Mouse (Mus musculus) heart, postnatal 10 days (tissue): ENCODE results near the gene Gm18336. TPM values are rescaled to one million over a fixed set of nuclear protein-coding genes. Genes with fewer than 3 reads are reported as not detected.
"Not testable (repeated sequence)": the region's sequence is repeated elsewhere in the genome, so short reads cannot be mapped to it uniquely, and the experiment has no call there.

Experiments used
- DNase-seq, 2 experiments: peaks; one replicate each; pipeline ENCODE4 v3.0.0; 2021
- intact Hi-C: fragments of 180-260 bp; cut with DNase I; formaldehyde crosslinking; loops from one replicate; pipeline ENCODE4 v1.15.1; 2025
- total RNA-seq, 2 experiments: library from RNA; stranded (reverse); gene quantifications; 2 replicates each; pipeline ENCODE4 v1.2.3; 2021

Gm18336 gene
- total RNA-seq = not detected

DNA sequence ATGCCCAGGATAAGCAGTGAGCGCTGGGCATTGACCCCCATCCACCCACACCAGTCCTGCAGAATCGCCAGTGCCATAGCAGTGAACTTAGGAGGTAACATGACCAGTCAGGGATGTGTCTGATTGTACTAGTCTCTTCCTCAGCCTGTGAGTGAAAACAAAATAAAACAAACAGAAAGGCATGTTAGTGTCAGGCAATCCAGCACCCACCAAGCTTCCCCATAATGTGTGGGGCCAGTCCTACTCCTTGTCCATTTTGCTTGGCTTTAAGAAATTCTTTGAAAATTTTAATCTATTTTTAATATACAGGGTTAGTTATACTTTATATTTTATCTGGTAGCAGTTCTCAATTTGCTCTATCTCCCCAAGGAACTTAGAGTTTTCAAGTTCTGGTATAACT lies at the start of gene Gm18336:
Gm18336 (minus strand) TSS at position 101 of the 400 bp plus-strand sequence.
- intact Hi-C loops, DNase-seq: not testable (repeated sequence)

DNA sequence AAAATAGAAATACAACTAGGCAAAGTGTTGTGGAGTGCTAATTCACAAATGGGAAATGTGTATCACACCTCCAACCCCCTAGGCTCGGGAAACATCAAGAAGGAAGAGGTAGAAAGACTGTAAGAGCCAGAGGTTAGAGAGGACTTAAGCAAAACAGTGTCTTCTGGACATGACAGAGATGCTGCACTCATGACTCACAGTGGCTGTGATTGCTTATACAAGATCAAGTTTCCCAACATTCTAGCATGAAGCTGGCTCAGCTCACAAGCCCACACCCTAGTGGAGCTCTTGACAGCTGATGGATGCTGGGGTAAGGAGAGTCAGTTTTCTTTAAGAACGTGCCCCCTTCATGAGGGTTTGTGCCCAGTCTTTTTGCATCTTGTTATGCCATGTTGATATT lies 42.9 kb upstream of the Gm18336 start:
- intact Hi-C loops = no loop called here
- DNase-seq = no peak

DNA sequence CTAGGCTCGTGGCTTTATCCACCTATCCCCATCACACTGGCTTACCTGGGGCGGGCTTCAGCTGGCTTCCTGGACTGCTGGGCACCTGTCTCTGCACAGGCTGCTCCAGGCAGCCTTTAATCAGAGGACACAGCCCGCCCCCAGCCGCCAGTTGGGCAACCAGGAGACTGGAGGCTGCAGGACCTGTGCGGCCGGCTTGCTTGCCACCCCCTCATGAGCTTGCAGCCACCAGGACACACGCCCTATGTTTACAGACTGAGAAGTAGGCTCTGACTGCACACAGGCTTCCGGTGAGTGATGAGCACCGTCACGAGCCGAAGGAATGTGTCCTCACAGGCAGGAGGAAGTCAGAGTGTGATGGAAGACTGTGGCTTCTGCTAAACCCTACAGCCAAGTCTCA lies 36.7 kb upstream of the Gm18336 start, which contains the start of gene Trex2:
Trex2 (minus strand) TSS at position 93 of the 400 bp plus-strand sequence.
- intact Hi-C loops = no loop called here
- no peak for DNase-seq

DNA sequence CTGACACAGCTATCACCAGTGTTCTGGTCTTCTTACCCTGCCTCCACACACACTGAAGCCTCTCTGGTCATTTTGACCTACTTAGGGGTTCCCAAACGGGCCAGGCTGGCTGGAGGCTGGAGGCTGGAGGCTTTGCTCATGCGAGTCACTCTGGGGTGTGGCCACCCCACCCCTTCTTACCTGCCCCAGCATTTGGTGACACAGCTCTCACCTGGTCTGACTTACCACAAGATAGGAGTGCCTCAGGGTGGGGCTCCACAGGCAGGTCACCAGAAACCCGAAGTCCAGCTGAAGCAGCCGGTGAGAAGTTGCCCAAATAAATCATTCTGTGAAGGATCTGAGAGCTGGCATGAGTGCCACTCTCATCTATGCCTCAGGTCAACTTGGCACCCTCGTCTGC lies 34.3 kb upstream of the Gm18336 start:
- DNase-seq = no peak
- intact Hi-C loops = loop anchor here (5.0 kb wide), 2 partner anchors 121 to 381 kb away; no protein-coding TSS in a partner anchor

DNA sequence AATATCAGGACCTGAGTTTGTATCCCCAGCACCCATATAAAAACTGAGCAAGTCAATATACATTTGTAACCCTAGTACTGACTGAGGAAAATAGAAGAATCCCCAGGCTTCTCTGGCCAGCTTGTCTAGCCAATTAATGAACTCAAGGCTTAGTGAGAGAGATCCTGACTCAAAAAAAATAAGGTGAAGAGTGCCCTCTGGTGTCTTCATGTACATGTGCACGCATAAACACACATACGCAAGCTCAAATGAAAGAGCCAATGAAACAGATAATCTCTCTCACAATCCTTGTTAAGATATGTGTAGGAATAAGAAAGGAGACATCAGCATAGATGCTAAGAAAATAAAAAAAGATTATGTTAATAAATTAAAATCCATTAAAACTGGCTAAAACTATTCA lies 31.5 kb upstream of the Gm18336 start:
- DNase-seq = peak in 1 of 2 experiments; percentile 2
- intact Hi-C loops = loop anchor here (5.0 kb wide), 2 partner anchors 118 to 378 kb away; no protein-coding TSS in a partner anchor

DNA sequence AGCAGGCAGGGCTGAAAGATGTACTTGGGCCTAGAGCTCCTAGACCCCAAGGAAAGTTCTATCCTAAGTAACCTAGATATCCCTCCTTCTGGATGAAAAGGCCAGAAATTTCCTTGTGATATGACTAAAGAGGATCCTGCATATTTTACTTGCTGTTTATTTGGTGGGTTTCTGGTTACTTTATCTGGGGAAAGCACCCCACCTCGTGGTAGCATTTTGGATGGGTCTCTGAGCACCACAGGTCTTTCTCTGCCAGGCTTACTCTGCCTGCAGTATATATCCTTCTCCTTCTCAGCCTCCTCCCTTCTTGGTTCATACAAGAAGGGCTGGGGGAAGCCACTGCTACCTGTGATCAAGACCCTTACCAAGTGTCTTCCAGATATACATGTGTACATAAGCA lies 14.2 kb upstream of the Gm18336 start:
- intact Hi-C loops = no loop called here

DNA sequence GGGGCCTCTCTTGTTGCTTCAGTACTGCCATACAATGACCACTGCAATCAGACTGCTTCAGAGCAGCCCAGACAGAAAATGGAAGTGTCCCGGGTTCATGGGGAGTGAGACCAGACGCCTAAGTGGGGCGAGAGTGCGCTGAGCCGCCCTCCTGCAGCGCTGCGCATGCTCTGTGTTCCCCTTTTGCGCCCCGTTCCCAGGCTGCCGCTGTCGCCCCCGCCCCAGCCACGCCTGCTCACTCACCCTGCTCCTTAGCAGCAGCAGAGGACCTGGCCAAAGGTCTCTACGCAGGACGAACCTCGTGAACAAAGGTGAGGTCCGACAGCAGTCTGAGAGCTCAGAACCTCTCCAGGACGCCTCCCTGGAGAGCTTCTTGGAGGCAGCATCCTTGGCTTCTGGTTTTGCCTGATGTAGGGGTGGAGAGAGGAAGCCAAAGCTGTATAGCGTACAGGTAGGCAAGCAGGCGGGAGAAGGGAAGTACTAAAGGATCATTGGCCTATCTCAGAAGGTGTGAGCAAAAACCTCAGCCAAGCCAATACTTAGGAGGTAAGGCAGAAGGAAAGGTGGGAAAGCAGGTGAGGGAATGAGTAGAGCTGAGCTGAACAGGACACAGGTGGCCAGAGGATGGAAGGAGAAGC lies 12.5 kb upstream of the Gm18336 start, which contains the start of gene Zfp92:
Zfp92 (plus strand) TSS at position 217 of the 638 bp plus-strand sequence.
- DNase-seq = no peak
- intact Hi-C loops = no loop called here

More for the DNA sequence above, 14.2 kb upstream of the Gm18336 start:
- no peak for DNase-seq

DNA sequence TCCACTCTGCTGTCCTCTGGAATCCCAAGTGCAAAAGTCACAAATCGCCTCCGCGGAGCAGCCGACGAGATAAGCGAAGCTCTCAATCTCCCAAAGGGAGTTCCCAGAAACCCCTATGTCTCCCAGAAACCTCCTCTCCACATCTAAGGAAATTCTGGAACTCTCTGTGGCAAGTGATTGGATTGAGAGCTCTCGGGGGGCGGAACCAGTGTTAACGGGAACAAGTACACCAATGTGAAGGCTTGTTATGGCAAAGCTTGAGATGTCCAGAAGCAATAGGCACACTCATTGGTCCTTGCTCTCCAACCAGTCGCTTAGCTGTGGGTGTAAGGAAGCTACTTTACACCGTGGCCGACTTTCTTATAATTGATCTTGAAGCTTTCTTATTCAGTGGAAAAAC lies 3.1 kb upstream of the Gm18336 start:
- DNase-seq = no peak
- intact Hi-C loops = no loop called here

DNA sequence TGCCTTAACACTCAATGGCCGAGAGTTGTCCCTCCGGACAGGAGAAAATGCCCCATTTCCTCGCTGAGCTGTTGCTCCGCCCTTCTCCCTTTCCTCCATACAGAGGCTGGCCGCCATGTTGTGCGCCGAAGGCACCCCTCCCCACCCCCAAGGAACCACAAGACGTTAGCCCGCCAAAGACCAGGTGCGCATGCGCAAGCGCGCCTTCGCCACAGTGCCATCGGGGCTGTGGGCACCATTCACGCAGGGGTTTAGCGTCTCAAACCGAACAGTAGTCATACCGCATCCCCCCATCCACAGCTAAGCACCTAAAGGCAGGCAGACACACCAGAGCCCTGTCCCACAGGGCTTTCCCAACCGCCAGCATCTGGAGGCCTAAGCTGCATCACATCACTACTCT lies 2.4 kb upstream of the Gm18336 start:
- intact Hi-C loops = no loop called here
- DNase-seq = no peak

DNA sequence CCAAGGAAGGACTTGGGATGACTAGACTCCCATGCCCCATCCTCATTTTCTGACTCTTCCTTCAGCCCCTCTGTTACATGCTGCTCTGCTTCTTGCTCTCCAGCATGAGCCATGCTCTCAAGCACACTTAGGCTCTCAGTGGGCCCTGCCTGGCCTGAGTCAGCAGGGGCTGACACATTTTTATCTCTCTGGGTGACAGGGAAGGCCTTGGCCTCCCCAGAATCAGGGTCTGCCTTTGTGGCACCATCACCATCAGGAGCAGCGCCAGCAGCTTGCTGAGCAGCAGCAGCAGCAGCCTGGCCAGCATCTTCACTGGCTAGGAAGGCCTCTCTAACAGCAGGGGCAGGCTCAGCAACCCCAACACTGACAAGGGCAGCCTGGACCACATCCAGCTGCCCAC lies 2.1 kb downstream of the Gm18336 start:
- intact Hi-C loops = no loop called here
- DNase-seq = no peak

DNA sequence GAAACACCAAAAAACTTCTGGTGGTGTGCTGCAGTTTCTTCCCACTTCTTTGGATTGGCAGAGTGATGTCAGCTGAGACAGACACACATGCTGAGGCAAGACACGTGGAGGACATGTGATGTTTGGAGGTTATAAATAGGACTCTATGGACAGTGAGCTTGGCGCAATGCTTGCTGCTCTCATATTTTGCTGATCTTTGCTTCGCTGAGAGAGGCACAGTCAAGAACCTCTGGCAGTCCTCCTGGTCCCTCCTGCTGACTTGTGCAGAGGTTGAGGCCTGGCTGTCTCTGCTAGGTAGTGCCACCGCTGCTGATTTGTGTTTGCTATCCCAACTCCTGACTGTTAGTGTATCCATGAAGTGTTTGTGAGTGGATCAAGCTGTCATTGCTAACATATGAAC lies 7.1 kb downstream of the Gm18336 start:
- intact Hi-C loops = no loop called here
- no peak for DNase-seq

DNA sequence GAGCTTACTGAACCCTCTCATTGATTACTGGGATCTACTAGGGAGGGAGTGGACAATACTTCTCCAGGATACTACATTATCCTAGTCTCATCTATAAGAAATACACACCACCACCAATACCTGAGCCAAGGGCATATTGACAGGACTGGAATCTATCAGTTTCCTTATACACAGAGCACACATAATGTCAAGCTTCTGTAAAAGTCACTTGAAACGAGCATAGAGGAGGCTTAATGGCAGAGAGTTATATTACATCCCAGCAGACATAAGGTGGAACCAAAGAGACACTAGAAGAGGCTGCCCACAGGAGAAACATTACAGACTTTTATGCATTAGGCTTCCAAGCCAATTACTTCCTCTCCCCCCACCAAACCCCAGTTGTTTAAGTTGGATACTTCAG lies 13.6 kb downstream of the Gm18336 start:
- intact Hi-C loops = no loop called here
- DNase-seq = no peak

DNA sequence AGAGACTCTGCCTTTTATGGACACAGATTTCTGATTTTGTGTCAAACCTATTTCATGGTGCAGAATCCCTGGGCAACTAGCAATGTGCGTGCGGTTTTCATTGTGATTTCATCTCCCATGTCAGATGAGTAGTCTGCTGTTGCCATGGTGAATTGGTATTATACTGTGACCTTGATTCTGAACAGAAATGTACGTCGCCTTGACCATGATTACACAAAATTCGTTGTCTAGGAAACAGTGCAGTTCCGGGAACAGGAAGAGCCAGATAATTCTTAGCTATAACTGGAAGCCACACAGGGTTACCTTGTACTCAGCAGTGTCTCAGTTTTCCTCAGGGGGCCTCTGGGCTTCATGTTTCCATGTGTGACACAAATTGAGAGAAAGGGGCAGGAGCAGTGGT lies 14.1 kb downstream of the Gm18336 start:
- no peak for DNase-seq
- intact Hi-C loops = no loop called here

DNA sequence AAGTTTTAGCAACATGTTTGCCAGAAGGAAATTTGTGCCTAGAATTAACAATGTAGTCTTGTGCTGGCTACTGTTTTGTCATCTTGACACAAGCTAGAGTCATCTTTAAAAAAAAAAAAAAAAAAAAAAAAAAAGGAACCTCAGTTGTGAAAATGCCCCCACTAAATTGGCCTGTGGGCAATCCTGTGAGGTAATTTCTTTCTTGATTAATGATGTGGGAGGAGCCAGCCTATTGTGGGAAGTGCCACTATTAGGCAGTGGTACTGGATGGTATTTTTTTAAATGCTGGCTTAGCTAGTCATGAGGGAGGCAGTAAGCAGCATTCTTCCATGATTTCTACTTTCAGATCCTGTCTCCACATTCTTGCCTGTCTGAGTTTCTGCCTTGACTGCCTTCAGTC lies 35.2 kb downstream of the Gm18336 start:
- intact Hi-C loops = no loop called here
- no peak for DNase-seq

DNA sequence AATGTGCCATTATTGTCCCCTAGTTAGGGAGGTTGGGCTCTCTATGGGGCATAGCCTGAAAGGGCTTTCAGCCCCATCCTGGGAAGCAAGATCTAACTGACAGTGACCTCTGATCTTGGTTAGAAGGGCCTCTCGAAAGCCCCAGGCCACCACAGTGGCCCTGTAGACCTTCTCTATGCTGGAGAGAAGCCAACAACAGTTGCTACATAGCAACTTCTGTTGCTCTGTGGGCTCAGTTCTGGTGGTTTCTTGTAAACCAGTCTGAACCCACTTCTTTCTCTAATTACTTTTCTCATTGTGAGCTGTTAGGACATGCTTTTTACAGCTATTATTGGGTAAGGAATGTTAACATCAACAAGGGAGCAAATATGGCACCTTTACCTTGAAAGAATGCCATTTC lies 41.8 kb downstream of the Gm18336 start:
- intact Hi-C loops = no loop called here

DNA sequence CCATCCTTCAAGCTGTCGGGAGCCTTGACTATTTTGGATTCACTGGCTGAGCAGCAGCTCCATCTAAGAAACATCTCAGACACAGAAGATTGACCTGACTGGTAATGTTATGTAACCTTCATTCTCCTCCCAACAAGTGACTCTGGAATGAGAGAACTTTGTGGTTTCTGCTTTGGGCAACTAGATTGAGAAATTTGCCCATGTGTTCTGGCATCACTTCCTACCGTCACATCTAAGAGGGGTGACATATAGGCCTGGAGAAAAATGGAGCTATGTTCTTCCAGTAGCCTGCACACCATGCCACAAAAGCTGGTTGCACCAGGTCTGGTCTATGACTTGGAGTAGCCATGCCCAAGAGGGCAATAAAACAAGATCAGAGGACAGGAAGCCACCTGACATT lies 42.4 kb downstream of the Gm18336 start:
- intact Hi-C loops = no loop called here
- no peak for DNase-seq

More for the DNA sequence above, 41.8 kb downstream of the Gm18336 start:
- DNase-seq = no peak

Other genes starting within 250 kb of the Gm18336 start
- gene Xlr5b, start 249.9 kb downstream of the Gm18336 start, total RNA-seq = not detected
- gene DXBay18, start 249.3 kb downstream of the Gm18336 start, total RNA-seq = not detected
- not detected for gene Spin2d, start 221.7 kb downstream of the Gm18336 start, total RNA-seq
- 1 to 10 TPM; 2.8 to 3.3 TPM for gene Xlr3b, start 206.5 kb downstream of the Gm18336 start, total RNA-seq
- 1 to 10 TPM in 1 of 2 experiments, under 1 TPM in 1; 0.77 to 1.2 TPM for gene Xlr4b, start 184.4 kb downstream of the Gm18336 start, total RNA-seq
- gene F8a, start 170.4 kb downstream of the Gm18336 start, total RNA-seq = 1 to 10 TPM; 5.8 to 7.3 TPM
- gene Xlr4c, start 155.6 kb downstream of the Gm18336 start, total RNA-seq = not detected
- not detected for gene Xlr3c, start 133.3 kb downstream of the Gm18336 start, total RNA-seq
- not detected for gene Xlr5a, start 105.8 kb downstream of the Gm18336 start, total RNA-seq
- gene Xlr5c, start 105.8 kb downstream of the Gm18336 start, total RNA-seq = not detected
- not detected for gene Gm45015, start 61.9 kb downstream of the Gm18336 start, total RNA-seq
- 1 to 10 TPM; 6.7 to 8.1 TPM for gene Zfp275, start 56.1 kb downstream of the Gm18336 start, total RNA-seq
- not detected for gene Zfp92, start 12.4 kb upstream of the Gm18336 start, total RNA-seq
- not detected for gene Trex2, start 36.6 kb upstream of the Gm18336 start, total RNA-seq
- 10 to 100 TPM; 14.5 to 16.3 TPM for gene Haus7, start 60.3 kb upstream of the Gm18336 start, total RNA-seq
- 100 to 1,000 TPM; 276 to 309 TPM for gene Bgn, start 84.9 kb upstream of the Gm18336 start, total RNA-seq
- gene Atp2b3, start 104.3 kb upstream of the Gm18336 start, total RNA-seq = under 1 TPM in 1 of 2 experiments, not detected in 1; 0.15 TPM
- gene Dusp9, start 240.7 kb upstream of the Gm18336 start, total RNA-seq = under 1 TPM in 1 of 2 experiments, not detected in 1; 0.14 TPM